Mouse (Mus musculus): Measurements from ENCODE around the gene St5. TPM values are rescaled to one million over a fixed set of nuclear protein-coding genes. Genes with fewer than 3 reads are reported as not detected.

Gene St5
- polyA plus RNA-seq, 1 experiment from 2014 or later = 41.0 TPM

DNA sequence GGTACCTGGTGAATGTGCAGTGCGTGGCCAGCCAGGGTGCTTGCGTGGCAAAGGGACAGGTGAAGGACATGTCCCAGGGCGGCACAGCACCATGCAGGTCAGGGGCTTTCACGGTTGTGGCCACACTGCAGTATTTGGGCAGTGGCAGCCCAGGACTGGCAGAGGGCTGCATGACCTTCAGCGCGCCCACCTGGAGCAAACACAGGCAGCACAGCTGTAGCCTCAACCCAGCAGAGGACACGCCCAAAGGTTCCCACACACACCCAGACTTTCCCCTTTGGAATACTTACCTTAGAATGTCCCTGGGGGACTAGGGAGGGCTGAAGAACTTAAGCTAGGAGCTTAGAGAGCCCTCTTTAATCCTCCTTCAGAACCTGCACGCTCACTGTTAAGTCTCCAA, 19.7 kb upstream of the St5 start:
- Histone ChIP-seq H3K4me2 (no peak overlapping the region), H3K36me3 (no peaks in the 10 kb centered on the region), H3K27me3 (replicated peaks) (no peaks in the 10 kb centered on the region), H3K9ac (no peak overlapping the region), H3K27ac (ENCODE audit: poor library complexity, severe bottlenecking) (no peak overlapping the region), H3K9me3 (replicated peaks) (no peaks in the 10 kb centered on the region), H3K4me1 (replicated peaks) (no peaks in the 10 kb centered on the region), H3K4me3 (no peak overlapping the region)
- WGBS = 91% methylated on average over 8 of the region's 8 CpGs
- no peak for ATAC-seq (ENCODE audit: insufficient number of reproducible peaks, low FRiP score)

DNA sequence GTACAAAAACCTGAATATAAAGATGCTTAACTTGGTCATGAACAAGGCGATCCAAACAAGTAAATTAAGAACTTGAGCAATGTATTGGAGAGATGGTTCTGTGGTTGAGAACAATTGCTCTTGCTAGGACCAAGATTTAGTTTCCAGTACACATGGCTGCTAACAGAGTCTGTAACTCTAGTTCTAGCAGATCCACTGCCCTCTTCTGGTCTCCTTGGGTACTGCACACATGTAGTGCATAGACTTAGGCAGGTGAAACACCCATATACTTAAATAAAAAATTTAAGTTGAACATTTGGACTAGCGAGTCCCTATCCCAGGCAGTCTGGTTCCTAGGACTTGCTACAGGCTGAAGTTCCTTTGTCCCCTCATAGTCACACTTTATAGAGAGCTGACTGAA, 19.2 kb upstream of the St5 start:
- H3K4me3 ChIP-seq = no peak overlapping the region
- H3K27me3 ChIP-seq (replicated peaks) = no peaks in the 10 kb centered on the region
- ATAC-seq (ENCODE audit: insufficient number of reproducible peaks, low FRiP score) = no peak
- H3K36me3 ChIP-seq = no peaks in the 10 kb centered on the region
- no peak overlapping the region for H3K27ac ChIP-seq (ENCODE audit: poor library complexity, severe bottlenecking)
- H3K4me1 ChIP-seq (replicated peaks) = no peaks in the 10 kb centered on the region
- 93% methylated on average over 2 of the region's 2 CpGs for WGBS
- H3K9ac ChIP-seq = no peak overlapping the region
- H3K4me2 ChIP-seq = no peak overlapping the region
- no peaks in the 10 kb centered on the region for H3K9me3 ChIP-seq (replicated peaks)

DNA sequence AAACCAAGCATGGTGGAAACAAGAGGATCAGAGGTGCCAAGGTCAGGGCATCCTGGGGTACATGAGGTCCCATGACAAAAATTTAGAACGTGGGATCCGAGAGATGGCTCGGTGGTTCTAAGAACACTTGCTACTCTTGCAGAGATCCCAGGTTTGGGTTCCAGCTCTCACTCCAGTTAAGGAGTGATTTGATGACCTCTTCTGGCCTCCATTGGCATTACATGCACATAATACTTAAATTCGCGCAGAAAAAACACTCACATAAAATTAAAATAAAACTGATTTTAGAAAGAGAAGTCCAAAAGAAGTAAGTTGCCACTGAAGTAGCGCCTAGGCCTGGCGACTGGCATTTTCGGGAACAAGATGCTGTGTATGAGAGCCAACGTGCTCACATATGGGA, 15.9 kb upstream of the St5 start:
- no peaks in the 10 kb centered on the region for H3K27me3 ChIP-seq (replicated peaks)
- WGBS = 58% methylated on average over 9 of the region's 9 CpGs
- no peak for ATAC-seq (ENCODE audit: insufficient number of reproducible peaks, low FRiP score)

DNA sequence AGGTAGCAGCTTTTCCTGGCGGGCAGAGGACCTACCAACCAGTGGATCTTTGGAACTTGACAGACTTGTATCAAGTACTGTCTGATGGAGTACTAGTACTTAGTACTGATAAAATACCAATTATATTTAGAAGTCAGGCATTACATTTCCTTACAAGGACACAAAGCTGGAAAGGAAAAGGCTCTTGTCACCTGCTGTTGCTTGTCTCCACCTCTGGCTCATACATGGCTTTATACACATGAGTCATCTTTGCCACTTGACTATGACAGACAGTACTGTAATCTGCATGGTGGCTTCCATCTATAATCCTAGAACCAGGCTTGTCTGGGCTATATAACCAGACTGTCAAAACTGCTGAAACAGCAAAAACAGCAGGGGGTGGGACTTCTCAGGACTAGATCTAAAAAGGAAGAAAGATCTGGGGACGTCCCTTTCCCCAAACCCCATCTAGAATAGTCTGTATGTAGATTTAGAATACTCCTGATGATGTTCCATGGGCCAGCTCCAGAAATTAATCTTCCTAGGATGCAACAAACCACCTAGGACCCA, 10.1 kb upstream of the St5 start:
- Histone ChIP-seq H3K9me3 (replicated peaks) (no peaks in the 10 kb centered on the region), H3K4me2 (no peak overlapping the region), H3K4me1 (replicated peaks) (peaks cover 15% of the 10 kb centered on the region), H3K4me3 (no peak overlapping the region), H3K9ac (no peak overlapping the region), H3K27me3 (replicated peaks) (no peaks in the 10 kb centered on the region), H3K27ac (ENCODE audit: poor library complexity, severe bottlenecking) (no peak overlapping the region), H3K36me3 (peaks cover 28% of the 10 kb centered on the region)
- ATAC-seq (ENCODE audit: insufficient number of reproducible peaks, low FRiP score) = no peak
- WGBS = 84% methylated on average over 2 of the region's 2 CpGs

More for the DNA sequence above, 15.9 kb upstream of the St5 start:
- Histone ChIP-seq H3K4me1 (replicated peaks) (no peaks in the 10 kb centered on the region), H3K9ac (no peak overlapping the region), H3K27ac (ENCODE audit: poor library complexity, severe bottlenecking) (no peak overlapping the region), H3K36me3 (no peaks in the 10 kb centered on the region), H3K4me2 (no peak overlapping the region), H3K4me3 (no peak overlapping the region), H3K9me3 (replicated peaks) (no peaks in the 10 kb centered on the region)

DNA sequence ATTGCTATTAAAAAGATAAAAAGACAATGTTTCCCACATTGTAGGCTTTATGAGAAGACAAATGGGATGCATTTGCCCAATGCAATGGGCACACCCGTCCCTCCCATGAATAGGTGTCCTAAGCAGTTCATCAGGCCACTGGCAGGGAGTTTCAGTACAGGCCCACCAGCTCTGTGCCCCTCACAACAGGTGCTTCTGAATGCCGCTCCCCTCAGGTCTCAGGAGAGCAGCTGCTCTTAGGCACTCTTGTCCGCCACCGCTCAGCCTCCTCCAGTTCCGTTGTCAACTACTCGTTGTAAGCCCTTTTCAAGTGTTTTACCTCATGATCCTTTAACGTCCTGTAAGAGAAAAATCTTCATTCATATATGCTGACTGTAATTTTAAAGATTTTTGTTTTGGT, 8.8 kb upstream of the St5 start:
- 88% methylated on average over 7 of the region's 7 CpGs for WGBS
- H3K4me2 ChIP-seq = no peak overlapping the region
- peaks cover 27% of the 10 kb centered on the region for H3K4me1 ChIP-seq (replicated peaks)

DNA sequence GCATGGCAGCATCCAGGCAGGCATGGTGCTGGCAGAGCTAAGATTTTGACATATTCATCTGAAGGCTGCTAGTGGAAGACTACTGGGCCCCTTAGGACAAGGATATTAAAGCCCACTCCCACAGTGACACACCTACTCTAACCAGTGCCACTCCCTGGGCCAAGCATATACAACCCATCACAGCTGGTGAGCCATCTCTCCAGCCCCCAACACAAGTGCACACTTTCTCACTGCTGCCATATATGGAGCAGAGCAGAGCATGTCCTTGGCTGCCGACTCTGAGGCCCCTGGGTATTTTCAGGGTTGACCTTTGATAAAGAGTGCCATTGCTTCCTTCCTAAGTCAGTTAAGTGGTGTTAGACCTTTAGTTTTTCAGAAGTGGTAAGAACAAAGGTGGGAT, 6.7 kb upstream of the St5 start:
- Histone ChIP-seq H3K4me2 (no peak overlapping the region), H3K9ac (no peak overlapping the region), H3K27me3 (replicated peaks) (no peaks in the 10 kb centered on the region), H3K27ac (ENCODE audit: poor library complexity, severe bottlenecking) (peak overlapping the region; percentile 81; the same call in 1 of the 2 replicates), H3K4me3 (no peak overlapping the region), H3K4me1 (replicated peaks) (peaks cover 31% of the 10 kb centered on the region), H3K36me3 (peaks cover 28% of the 10 kb centered on the region), H3K9me3 (replicated peaks) (no peaks in the 10 kb centered on the region)
- no peak for ATAC-seq (ENCODE audit: insufficient number of reproducible peaks, low FRiP score)
- WGBS = 14% methylated on average over 1 of the region's 1 CpGs

More for the DNA sequence above, 8.8 kb upstream of the St5 start:
- Histone ChIP-seq H3K9me3 (replicated peaks) (no peaks in the 10 kb centered on the region), H3K9ac (no peak overlapping the region), H3K36me3 (peaks cover 28% of the 10 kb centered on the region), H3K4me3 (no peak overlapping the region), H3K27me3 (replicated peaks) (no peaks in the 10 kb centered on the region), H3K27ac (ENCODE audit: poor library complexity, severe bottlenecking) (no peak overlapping the region)
- no peak for ATAC-seq (ENCODE audit: insufficient number of reproducible peaks, low FRiP score)

DNA sequence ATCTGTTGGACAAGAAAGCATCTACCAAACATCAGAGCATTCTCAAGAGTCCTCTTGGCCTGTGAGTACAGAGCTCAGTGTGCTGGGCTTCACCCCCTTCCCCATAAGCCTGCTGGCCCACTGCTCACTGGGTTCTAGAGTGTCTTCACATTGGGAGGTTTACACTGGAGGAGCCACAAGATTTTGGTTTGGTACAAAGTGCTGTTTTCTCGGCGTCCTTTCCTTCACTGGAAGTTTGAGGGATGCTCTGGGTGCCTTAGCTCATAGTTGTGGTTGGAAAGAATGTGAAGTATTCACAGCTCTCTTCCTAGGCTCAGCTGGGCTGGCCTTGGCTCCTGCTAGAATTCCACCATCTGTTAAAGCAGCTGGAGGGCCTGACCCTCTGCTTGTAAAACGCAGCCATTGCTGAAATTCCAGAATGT, 5.6 kb upstream of the St5 start:
- H3K4me3 ChIP-seq = no peak overlapping the region
- ATAC-seq (ENCODE audit: insufficient number of reproducible peaks, low FRiP score) = no peak
- no peaks in the 10 kb centered on the region for H3K9me3 ChIP-seq (replicated peaks)
- H3K4me2 ChIP-seq = peak overlapping the region; percentile 11; the same call in 1 of the 2 replicates
- 17% methylated on average over 3 of the region's 3 CpGs for WGBS
- peak overlapping the region; percentile 81 for H3K27ac ChIP-seq (ENCODE audit: poor library complexity, severe bottlenecking)
- peak overlapping the region; percentile 52; the same call in 1 of the 2 replicates for H3K9ac ChIP-seq
- H3K27me3 ChIP-seq (replicated peaks) = no peaks in the 10 kb centered on the region
- peaks cover 40% of the 10 kb centered on the region for H3K4me1 ChIP-seq (replicated peaks)
- H3K36me3 ChIP-seq = peaks cover 28% of the 10 kb centered on the region

DNA sequence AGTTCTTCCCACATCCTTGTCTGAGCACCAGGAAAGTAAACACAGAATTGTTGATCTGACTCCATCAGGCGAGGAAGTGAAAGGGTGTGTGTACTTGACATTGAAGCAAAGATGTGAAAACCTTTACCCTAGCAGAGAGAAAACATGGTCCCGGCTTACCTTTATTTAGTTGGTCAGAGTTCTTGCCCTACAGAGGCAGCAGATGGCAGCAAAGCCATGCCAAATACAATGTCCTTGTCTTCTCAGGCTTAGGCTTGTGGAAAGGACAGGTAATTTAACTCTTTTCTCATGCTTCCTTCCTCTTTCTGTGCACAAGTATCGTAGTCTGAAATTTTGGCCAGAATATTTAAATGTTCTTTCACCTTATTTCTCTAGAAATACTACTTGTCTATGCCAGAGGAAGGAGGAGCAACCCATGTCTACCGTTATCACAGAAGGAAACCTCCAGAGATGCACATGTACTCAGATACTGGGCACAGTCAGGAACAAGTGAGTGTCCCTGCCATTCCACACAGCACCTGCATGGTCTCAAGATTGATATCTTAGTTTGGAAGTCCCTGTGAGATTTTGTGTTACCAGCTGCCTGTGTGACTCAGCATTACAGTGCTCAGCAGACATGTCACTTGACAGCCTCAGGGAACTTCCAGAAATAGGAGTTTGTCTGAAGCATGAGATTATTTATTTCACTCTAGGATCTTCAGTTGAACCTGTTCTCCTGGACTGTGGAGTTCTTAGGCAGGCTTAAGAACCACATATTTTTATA, 3.8 kb upstream of the St5 start:
- H3K27me3 ChIP-seq (replicated peaks) = no peaks in the 10 kb centered on the region
- no peaks in the 10 kb centered on the region for H3K9me3 ChIP-seq (replicated peaks)
- WGBS = 39% methylated on average over 4 of the region's 4 CpGs
- no peak overlapping the region for H3K4me3 ChIP-seq
- no peak overlapping the region for H3K4me2 ChIP-seq
- peaks cover 18% of the 10 kb centered on the region for H3K36me3 ChIP-seq
- H3K4me1 ChIP-seq (replicated peaks) = peaks cover 43% of the 10 kb centered on the region
- 0 out of 2 replicates have a peak overlapping the region, but pooled peaks have one; percentile 81 for H3K27ac ChIP-seq (ENCODE audit: poor library complexity, severe bottlenecking)
- no peak for ATAC-seq (ENCODE audit: insufficient number of reproducible peaks, low FRiP score)
- no peak overlapping the region for H3K9ac ChIP-seq

DNA sequence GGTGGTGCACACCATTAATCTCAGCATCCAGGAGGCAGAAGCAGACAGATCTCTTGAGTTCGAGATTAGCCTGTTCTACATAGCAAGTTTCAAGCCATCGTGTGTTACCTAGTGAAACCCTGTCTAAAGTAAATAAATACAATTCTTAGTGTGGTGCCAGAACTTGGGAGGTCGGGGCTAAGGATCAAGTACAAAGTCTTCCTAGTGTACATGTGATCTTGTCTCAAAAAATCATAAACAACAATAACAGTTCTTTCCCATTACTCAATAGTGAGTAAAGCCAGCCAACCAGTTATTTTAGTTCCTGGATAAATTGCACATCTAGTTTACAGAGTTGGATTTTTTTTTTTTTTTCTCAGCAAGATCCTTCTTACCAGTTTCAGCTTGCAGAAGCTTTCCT, 1.1 kb upstream of the St5 start:
- 58% methylated on average over 3 of the region's 3 CpGs for WGBS
- no peak overlapping the region for H3K9ac ChIP-seq
- 0 out of 2 replicates have a peak, but pooled peaks cover 3% of the 10 kb centered on the region for H3K9me3 ChIP-seq (replicated peaks)
- no peaks in the 10 kb centered on the region for H3K27me3 ChIP-seq (replicated peaks)
- ATAC-seq (ENCODE audit: insufficient number of reproducible peaks, low FRiP score) = no peak
- no peaks in the 10 kb centered on the region; the same call in 1 of the 2 replicates for H3K36me3 ChIP-seq
- no peak overlapping the region for H3K27ac ChIP-seq (ENCODE audit: poor library complexity, severe bottlenecking)
- peak overlapping the region; percentile 76 for H3K4me3 ChIP-seq
- peaks cover 35% of the 10 kb centered on the region for H3K4me1 ChIP-seq (replicated peaks)
- H3K4me2 ChIP-seq = peak overlapping the region; percentile 76

DNA sequence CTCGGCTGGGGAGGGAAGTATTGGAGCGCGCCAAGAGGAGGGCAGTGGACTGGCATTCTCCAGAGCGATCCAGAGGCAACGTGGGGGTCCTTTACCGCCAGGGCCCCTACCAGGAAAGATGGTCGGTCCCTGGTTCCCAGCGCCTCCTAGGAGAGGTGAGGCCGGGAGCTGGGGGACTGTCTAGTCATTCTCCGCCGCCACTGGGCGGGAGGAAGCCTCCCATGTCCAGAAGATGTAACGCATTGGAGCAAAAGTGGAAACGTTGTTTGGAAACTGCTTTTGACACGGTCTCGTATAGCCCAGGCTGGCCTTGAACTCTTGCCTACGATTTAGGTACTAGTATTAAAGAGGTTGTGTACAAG, 592 bp upstream of the St5 start:
- Histone ChIP-seq H3K27me3 (replicated peaks) (no peaks in the 10 kb centered on the region), H3K4me1 (replicated peaks) (peaks cover 32% of the 10 kb centered on the region), H3K27ac (ENCODE audit: poor library complexity, severe bottlenecking) (peak overlapping the region; percentile 82), H3K4me3 (peak overlapping the region; percentile 76), H3K4me2 (peak overlapping the region; percentile 76), H3K9ac (peak overlapping the region; percentile 81), H3K36me3 (no peaks in the 10 kb centered on the region), H3K9me3 (replicated peaks) (0 out of 2 replicates have a peak, but pooled peaks cover 3% of the 10 kb centered on the region)
- no peak; the same call in 1 of the 2 replicates for ATAC-seq (ENCODE audit: insufficient number of reproducible peaks, low FRiP score)
- WGBS = 2% methylated on average over 17 of the region's 17 CpGs

DNA sequence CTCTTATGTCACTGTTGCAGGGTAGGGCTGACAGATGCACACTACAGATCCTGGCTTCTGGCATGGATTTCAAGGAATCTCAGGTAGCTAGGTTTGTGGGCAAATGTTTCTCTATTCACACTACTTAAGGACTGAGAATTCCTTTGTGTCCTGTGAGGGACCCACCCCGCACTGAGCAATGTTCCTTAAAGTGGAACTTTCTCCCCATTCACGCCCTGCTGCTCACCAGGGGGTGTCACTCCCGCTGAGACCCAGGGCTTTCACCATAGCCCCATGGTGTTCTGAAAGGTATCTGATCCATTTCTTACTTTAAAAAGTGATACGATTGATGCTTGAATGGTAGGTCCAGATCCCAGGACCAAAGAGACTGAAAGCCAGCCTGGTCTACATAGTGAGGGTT, 684 bp downstream of the St5 start:
- 36% methylated on average over 4 of the region's 4 CpGs for WGBS
- H3K4me3 ChIP-seq = peak overlapping the region; percentile 76
- no peak overlapping the region for H3K27ac ChIP-seq (ENCODE audit: poor library complexity, severe bottlenecking)
- H3K27me3 ChIP-seq (replicated peaks) = no peaks in the 10 kb centered on the region
- ATAC-seq (ENCODE audit: insufficient number of reproducible peaks, low FRiP score) = no peak
- H3K9me3 ChIP-seq (replicated peaks) = 0 out of 2 replicates have a peak, but pooled peaks cover 3% of the 10 kb centered on the region
- H3K4me2 ChIP-seq = peak overlapping the region; percentile 76
- H3K36me3 ChIP-seq = no peaks in the 10 kb centered on the region
- peaks cover 21% of the 10 kb centered on the region for H3K4me1 ChIP-seq (replicated peaks)
- peak overlapping the region; percentile 81; the same call in 1 of the 2 replicates for H3K9ac ChIP-seq

All from heart, embryonic 12.5 days (tissue).